Mouse (Mus musculus) cerebellum, adult (tissue): ENCODE data around the gene Bud31.
A peak's percentile ranks its signal among the peaks of the same experiment; 100 is the strongest.
"Not testable (repeated sequence)": the region's sequence is repeated elsewhere in the genome, so short reads cannot be mapped to it uniquely, and the experiment has no call there.

ENCODE experiments used
- ATAC-seq: cut with Nextera tagmentation; 2 replicates; pipeline ENCODE4 v1.9.2; 2017; ENCODE audit warnings: mild to moderate bottlenecking, moderate library complexity, mixed read lengths; ENCODE audit not compliant: insufficient number of reproducible peaks, low FRiP score, low TSS enrichment

The Bud31 gene

GRCm38 (mm10) chr5:145139571-145140519, at the start of gene Bud31, which contains the start of gene Pdap1:
Bud31 (plus strand) TSS chr5:145140362.
Pdap1 (minus strand) TSS chr5:145140238.
- peak; percentile 89 for ATAC-seq

- no peak for ATAC-seq
Observed at GRCm38 (mm10) chr5:145096195-145096594, 44.0 kb upstream of the Bud31 start.

- ATAC-seq, result no peak
Observed at GRCm38 (mm10) chr5:145098340-145098821, 41.8 kb upstream of the Bud31 start.

- ATAC-seq, result no peak
Observed at GRCm38 (mm10) chr5:145100960-145101359, 39.2 kb upstream of the Bud31 start.

GRCm38 (mm10) chr5:145101451-145101850, 38.7 kb upstream of the Bud31 start:
- not testable (repeated sequence) for ATAC-seq

GRCm38 (mm10) chr5:145102706-145103105, 37.5 kb upstream of the Bud31 start:
- ATAC-seq, result no peak

GRCm38 (mm10) chr5:145104328-145104727, 35.8 kb upstream of the Bud31 start:
- no peak for ATAC-seq

GRCm38 (mm10) chr5:145105694-145106275, 34.4 kb upstream of the Bud31 start:
- no peak for ATAC-seq

- no peak for ATAC-seq
Observed at GRCm38 (mm10) chr5:145110401-145110800, 29.8 kb upstream of the Bud31 start.

GRCm38 (mm10) chr5:145112566-145112965, 27.6 kb upstream of the Bud31 start:
- ATAC-seq, result no peak

- no peak for ATAC-seq
Observed at GRCm38 (mm10) chr5:145113416-145113815, 26.7 kb upstream of the Bud31 start.

- no peak for ATAC-seq
Observed at GRCm38 (mm10) chr5:145114071-145114605, 26.0 kb upstream of the Bud31 start, which contains the start of gene Arpc1b. Arpc1b (plus strand) TSS chr5:145114215.

- no peak for ATAC-seq
Observed at GRCm38 (mm10) chr5:145114606-145115473, 25.3 kb upstream of the Bud31 start.

GRCm38 (mm10) chr5:145115736-145116135, 24.4 kb upstream of the Bud31 start:
- no peak for ATAC-seq

- no peak for ATAC-seq
Observed at GRCm38 (mm10) chr5:145116316-145116715, 23.8 kb upstream of the Bud31 start.

- no peak for ATAC-seq
Observed at GRCm38 (mm10) chr5:145116916-145117315, 23.2 kb upstream of the Bud31 start.

GRCm38 (mm10) chr5:145118005-145118404, 22.2 kb upstream of the Bud31 start:
- ATAC-seq, result no peak

- ATAC-seq, result no peak
Observed at GRCm38 (mm10) chr5:145118461-145118860, 21.7 kb upstream of the Bud31 start.

GRCm38 (mm10) chr5:145119385-145119784, 20.8 kb upstream of the Bud31 start:
- ATAC-seq, result no peak

GRCm38 (mm10) chr5:145120921-145121320, 19.2 kb upstream of the Bud31 start:
- no peak for ATAC-seq
